Mouse (Mus musculus) Patski (cell line): ENCODE measurements around the gene Ankrd35. TPM values are rescaled to one million over a fixed set of nuclear protein-coding genes. Genes with fewer than 3 reads are reported as not detected.

Source experiments
- ATAC-seq: fragments of 100-300 bp; one replicate; pipeline ENCODE4 v1.8.0; 2021
- CTCF ChIA-PET: fragments of 350-600 bp; sonication (Branson Sonifier 250); formaldehyde crosslinking; loops from one replicate; lab custom pipeline; 2022; ENCODE audit warnings: inconsistent platforms; lab: Charles Lee
- POLR2A ChIA-PET: fragments of 350-600 bp; sonication (Branson Sonifier 250); formaldehyde crosslinking; loops from one replicate; lab custom pipeline; 2022; ENCODE audit warnings: antibody characterized with exemption, inconsistent platforms; lab: Charles Lee
- DNase-seq: peaks from one replicate; pipeline ENCODE4 v3.0.0-alpha.2; 2011; ENCODE audit warnings: low read depth, low spot score
- H3K27me3 ChIP-seq: fragments of 371-371 bp; one replicate; pipeline ENCODE4 v1.5.1; 2021
- CTCF ChIP-seq: fragments of 100-300 bp; IDR thresholded peaks from one replicate; pipeline ENCODE4 v1.5.1; 2021
- in situ Hi-C: fragments of 300-500 bp; cut with MboI; formaldehyde crosslinking; loops from 3 replicates; pipeline ENCODE4 v1.11.1; 2018; ENCODE audit warnings: low pct_unique_long_range_greater_than_20kb, mixed read lengths
- polyA plus RNA-seq: library from polyadenylated mRNA; unstranded; gene quantifications from one replicate; pipeline ENCODE4 v1.2.3, GENCODE M21; 2021

Gene Ankrd35
- polyA plus RNA-seq, 1 experiment from 2014 or later: 0.09 TPM

DNA sequence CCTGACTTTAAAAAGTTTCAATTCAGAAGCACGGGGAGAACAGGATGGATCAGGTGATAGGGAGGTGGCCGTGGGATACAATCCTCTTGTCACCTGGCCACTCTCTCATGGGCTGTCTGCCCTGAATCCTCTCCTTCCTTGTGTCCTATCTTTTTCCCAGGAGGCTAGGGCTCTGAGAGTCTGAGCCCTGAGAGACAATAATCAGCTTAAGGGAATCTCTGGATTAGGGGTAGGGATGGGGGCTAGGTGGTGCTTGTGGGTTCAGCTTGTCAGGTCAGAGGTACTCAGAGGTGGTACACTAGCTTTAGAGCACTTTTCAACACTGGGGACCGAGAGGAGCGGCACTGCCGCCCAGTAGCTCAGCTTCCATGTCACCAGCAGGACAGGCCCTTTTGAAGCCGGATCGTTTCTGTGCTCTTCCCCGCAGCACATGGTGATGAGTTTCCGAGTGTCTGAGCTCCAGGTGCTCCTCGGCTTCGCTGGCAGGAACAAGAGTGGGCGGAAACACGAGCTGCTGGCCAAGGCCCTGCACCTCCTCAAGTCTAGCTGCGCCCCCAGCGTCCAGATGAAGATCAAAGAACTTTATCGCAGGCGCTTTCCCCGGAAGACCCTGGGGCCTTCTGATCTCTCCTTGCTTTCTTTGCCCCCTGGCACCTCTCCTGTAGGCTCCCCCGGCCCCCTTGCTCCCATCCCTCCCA lies 29.2 kb downstream of the Ankrd35 start:
- DNase-seq: no peak
- no peak for TF ChIP-seq CTCF
- POLR2A ChIA-PET: interaction anchor here (0.5 kb wide), 1 partner anchor 433 kb away, joined by 3 read pairs; no protein-coding TSS in a partner anchor
- no peaks in the 10 kb centered on the region for H3K27me3 ChIP-seq
- ATAC-seq: no peak
- CTCF ChIA-PET: interaction anchor here (0.9 to 2.9 kb wide), 9 partner anchors 9 to 153 kb away, joined by 3 to 15 read pairs (median 5); partner anchors contain the start of gene Nudt17
- in situ Hi-C loops: no loop called here

DNA sequence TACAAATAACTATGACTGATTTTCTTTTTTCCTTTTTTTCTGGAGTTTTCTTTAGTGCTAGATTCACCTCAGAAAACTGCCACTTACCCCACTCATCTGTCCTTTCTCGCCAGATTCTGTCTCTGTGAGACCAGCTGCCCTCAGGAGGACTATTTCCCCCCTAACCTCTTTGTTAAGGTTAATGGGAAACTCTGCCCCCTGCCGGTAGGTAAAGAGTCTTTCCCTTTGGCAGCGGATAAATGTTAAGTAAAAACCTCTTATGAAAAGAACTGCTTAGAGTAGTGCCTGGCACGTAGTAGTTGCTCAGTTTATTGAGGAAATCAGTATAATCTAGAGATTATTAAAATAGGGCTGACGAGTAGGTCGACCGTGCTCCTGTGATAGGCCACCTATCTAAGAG lies 30.4 kb downstream of the Ankrd35 start:
- DNase-seq: no peak
- in situ Hi-C loops: no loop called here
- POLR2A ChIA-PET: interaction anchor here (1.0 kb wide), 1 partner anchor 33 kb away, joined by 5 read pairs; no protein-coding TSS in a partner anchor
- CTCF ChIA-PET: interaction anchor here (0.9 to 2.9 kb wide), 5 partner anchors 8 to 53 kb away, joined by 4 to 15 read pairs (median 9); partner anchors contain the start of gene Nudt17
- no peak for TF ChIP-seq CTCF
- H3K27me3 ChIP-seq: no peaks in the 10 kb centered on the region
- ATAC-seq: no peak

DNA sequence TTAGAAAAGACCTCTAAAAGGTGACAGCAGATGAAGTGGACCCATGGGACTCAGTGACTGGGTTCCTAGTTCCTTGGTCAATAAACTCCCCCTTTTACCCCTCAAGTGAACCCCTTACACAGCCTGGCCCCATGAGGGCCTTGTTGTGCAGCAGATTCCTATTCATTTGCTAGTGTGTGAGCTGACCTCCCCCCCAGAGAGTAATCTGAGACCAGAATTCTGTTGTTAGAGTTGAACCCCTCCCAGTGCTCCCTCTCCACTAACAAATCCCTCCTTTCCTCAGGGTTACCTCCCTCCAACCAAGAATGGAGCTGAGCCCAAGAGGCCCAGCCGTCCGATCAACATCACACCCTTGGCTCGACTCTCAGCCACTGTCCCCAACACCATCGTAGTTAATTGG lies 31.1 kb downstream of the Ankrd35 start:
- CTCF ChIA-PET: interaction anchor here (1.0 to 2.3 kb wide), 5 partner anchors 8 to 158 kb away, joined by 3 to 9 read pairs (median 4); partner anchors contain the start of gene Nudt17
- no peaks in the 10 kb centered on the region for H3K27me3 ChIP-seq
- in situ Hi-C loops: no loop called here
- DNase-seq (no peak), ATAC-seq (no peak)
- POLR2A ChIA-PET: no interaction called here
- TF ChIP-seq CTCF: no peak

DNA sequence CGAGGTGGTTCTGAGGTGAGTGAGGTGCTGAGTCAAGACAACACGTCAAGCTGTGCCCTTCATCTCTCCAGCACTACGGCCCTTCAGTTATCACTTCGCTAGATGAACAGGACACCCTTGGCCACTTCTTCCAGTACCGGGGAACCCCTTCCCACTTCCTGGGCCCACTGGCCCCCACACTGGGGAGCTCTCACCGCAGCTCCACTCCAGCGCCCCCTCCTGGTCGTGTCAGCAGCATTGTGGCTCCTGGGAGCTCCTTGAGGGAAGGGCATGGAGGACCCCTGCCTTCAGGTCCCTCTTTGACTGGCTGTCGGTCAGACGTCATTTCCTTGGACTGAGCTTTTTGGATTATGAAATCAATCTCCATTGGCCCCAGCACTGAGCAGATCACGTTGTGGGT lies 34.8 kb downstream of the Ankrd35 start:
- DNase-seq (no peak), ATAC-seq (no peak)
- in situ Hi-C loops: loop anchor here (5.0 kb wide), 1 partner anchor 162 kb away; no protein-coding TSS in a partner anchor

DNA sequence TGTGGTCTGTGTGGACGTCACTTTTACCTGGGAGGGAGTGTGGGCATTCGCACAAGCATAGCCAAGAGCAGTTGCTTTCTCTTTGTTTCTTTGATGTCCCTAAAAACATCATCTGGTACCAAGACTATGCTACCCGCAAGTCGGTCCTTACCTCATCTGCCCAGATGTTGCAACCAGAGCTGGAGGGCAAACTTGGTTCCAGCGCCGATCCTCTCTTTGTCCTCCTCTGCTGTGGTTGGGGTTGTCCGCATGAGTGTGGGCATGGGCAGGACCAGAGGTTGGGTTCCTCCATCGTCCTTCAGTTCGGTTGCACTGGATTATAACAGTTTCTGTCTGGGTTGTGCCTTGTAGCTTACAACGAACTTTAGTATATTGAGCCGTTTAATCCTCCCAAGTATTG lies 36.3 kb downstream of the Ankrd35 start:
- TF ChIP-seq CTCF: no peak
- ATAC-seq: no peak
- DNase-seq: no peak
- in situ Hi-C loops: loop anchor here (5.0 kb wide), 1 partner anchor 164 kb away; no protein-coding TSS in a partner anchor
- ChIA-PET POLR2A (interaction anchor here (0.7 to 1.4 kb wide), 3 partner anchors 9 to 29 kb away, joined by 3 to 7 read pairs (median 4); no protein-coding TSS in a partner anchor), CTCF (interaction anchor here (1.0 to 4.0 kb wide), 6 partner anchors 9 to 44 kb away, joined by 3 to 43 read pairs (median 8); partner anchors contain the start of gene Pias3)
- no peaks in the 10 kb centered on the region for H3K27me3 ChIP-seq

More for the DNA sequence above, 34.8 kb downstream of the Ankrd35 start:
- no peaks in the 10 kb centered on the region for H3K27me3 ChIP-seq
- no peak for TF ChIP-seq CTCF
- CTCF ChIA-PET: interaction anchor here (0.8 to 3.6 kb wide), 7 partner anchors 10 to 163 kb away, joined by 3 to 21 read pairs (median 3); partner anchors contain the start of gene Ankrd35
- POLR2A ChIA-PET: no interaction called here

DNA sequence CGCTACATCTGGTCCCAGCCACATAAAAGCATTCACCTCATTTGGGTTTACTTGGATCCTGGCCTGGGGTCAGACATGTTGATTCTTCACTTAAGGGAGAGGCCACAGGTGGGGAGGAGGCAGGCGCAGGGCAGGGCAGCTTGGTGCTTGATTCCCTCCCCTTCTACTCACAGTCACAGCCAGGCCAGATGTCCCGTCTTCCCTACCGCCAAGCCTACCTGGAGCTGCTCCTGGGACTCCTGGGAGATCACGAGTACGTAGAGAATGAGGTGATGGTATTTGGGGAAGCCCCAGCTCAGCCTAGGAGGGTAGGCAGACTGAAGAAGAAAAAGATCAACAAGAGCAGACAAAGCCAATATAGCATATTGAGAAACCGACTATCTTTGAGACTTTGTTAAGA lies 37.1 kb downstream of the Ankrd35 start:
- DNase-seq: no peak
- TF ChIP-seq CTCF: no peak
- no peaks in the 10 kb centered on the region for H3K27me3 ChIP-seq
- no peak for ATAC-seq
- ChIA-PET POLR2A (interaction anchor here (0.8 to 1.8 kb wide), 4 partner anchors 10 to 126 kb away, joined by 3 to 8 read pairs (median 6); no protein-coding TSS in a partner anchor), CTCF (interaction anchor here (1.0 to 4.3 kb wide), 8 partner anchors 8 to 66 kb away, joined by 3 to 43 read pairs (median 8); partner anchors contain the start of gene Pias3)
- in situ Hi-C loops: loop anchor here (5.0 kb wide), 1 partner anchor 165 kb away; no protein-coding TSS in a partner anchor

DNA sequence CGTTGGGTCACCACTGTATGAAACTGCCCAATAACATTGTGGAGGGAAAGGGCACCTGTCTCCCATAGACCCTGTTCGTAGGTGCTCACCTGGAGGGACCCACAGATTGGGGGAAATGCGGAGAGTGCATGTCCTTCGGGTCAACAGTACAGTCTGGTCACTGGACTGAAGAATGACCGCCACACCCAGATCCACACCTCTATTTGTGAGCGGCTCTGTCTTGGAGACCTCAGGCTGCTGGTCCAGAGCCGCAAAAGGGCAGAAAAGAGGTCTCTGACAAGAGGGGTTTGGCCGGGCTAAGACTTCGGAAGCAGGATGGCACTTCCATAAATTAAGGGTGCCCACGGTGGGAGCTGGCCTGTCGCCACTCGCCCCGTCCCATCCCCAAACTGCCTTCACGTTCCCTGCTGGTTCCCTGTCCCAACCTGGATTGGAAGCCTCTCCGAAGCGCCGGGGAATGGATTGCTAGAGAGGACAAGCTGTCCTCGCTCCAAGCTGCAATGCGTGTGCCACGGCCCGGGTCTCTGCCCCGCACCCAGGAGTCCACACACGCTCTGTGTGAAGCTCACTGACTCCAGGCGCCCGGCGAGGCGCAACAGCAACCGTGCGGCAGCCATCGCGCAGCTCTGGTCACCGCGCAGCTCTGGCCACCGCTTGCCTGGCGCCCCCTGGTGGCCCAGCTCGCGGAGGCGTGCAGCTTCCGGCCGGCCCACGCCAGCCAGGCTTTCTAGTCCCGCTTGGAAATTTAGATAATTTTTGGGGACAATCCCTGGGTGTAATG lies 38.2 kb downstream of the Ankrd35 start, which contains the start of gene Nudt17:
TSS of gene Nudt17 (minus strand) at position 660 of the 781 bp plus-strand sequence.
- peak; percentile 82 for ATAC-seq
- ChIA-PET CTCF (interaction anchor here (0.6 to 4.3 kb wide), 14 partner anchors 8 to 166 kb away, joined by 3 to 43 read pairs (median 4); partner anchors contain the start of genes Gm16253 and Pias3), POLR2A (interaction anchor here (0.8 to 1.8 kb wide), 2 partner anchors 11 to 19 kb away, joined by 3 to 8 read pairs; no protein-coding TSS in a partner anchor)
- TF ChIP-seq CTCF: no peak
- in situ Hi-C loops: loop anchor here (5.0 kb wide), 1 partner anchor 166 kb away; no protein-coding TSS in a partner anchor
- no peak for DNase-seq
- no peaks in the 10 kb centered on the region for H3K27me3 ChIP-seq

DNA sequence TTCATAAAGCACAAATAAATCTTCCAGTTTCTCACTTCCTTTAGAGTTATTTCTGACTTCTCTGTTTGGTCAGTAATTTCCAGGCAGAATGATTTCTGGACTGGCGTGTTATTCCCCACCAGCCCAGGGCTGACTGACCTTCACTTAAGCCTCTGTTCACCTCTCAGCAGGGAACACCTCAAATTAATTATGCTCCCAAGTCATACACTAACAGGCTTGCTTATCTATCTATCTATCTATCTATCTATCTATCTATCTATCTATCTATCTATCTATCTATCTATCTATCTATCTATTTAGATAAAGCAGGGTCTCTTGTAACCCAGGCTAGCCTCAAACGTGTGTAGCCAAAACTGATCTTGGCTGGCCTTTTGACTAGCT lies 38.7 kb downstream of the Ankrd35 start:
- no peak for TF ChIP-seq CTCF
- ATAC-seq: no peak
- ChIA-PET POLR2A (interaction anchor here (1.8 kb wide), 1 partner anchor 11 kb away, joined by 8 read pairs; no protein-coding TSS in a partner anchor), CTCF (interaction anchor here (0.6 to 4.3 kb wide), 11 partner anchors 9 to 158 kb away, joined by 3 to 43 read pairs (median 6); partner anchors contain the start of genes Gm16253 and Pias3)
- H3K27me3 ChIP-seq: no peaks in the 10 kb centered on the region
- no peak for DNase-seq
- in situ Hi-C loops: loop anchor here (5.0 kb wide), 1 partner anchor 166 kb away; no protein-coding TSS in a partner anchor

DNA sequence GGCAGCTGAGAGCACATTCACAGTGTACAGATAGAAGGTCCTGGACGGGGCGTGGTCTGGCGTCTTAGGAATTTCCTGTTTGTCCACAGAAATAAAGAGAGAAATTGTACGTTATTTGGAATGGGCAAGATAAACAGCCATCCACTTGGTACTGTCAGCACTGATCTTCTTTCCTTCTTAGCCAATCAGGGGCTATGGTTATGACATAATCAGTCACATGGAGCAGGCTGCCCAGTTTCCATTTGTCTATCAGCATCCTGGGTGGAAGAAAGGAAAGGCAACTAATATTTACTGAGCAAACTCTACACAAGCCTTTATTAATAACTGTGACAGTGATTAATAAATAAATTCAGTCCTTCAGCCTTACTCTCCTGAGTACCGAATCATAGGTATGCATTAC lies 44.4 kb downstream of the Ankrd35 start:
- CTCF ChIA-PET: no interaction called here
- POLR2A ChIA-PET: no interaction called here
- ATAC-seq: no peak
- in situ Hi-C loops: no loop called here
- no peak for TF ChIP-seq CTCF
- no peak for DNase-seq
- no peaks in the 10 kb centered on the region for H3K27me3 ChIP-seq
